Mouse (Mus musculus) megakaryocyte, embryonic 14.5 days (primary cell): ENCODE results near the gene Plod3. TPM values are rescaled to one million over a fixed set of nuclear protein-coding genes. Genes with fewer than 3 reads are reported as not detected.
A peak's percentile ranks its signal among the peaks of the same experiment; 100 is the strongest.

Source experiments
- H3K27me3 ChIP-seq: replicated peaks from 2 replicates; pipeline ENCODE3; 2012; ENCODE audit warnings: inconsistent platforms
- H3K36me3 ChIP-seq: replicated peaks from 2 replicates; pipeline ENCODE3; 2012; ENCODE audit warnings: low read length, inconsistent platforms, mixed read lengths
- H3K4me1 ChIP-seq: 2 replicates; pipeline ENCODE4 v1.6.1; 2012; ENCODE audit warnings: inconsistent platforms
- H3K4me3 ChIP-seq: replicated peaks from 2 replicates; pipeline ENCODE3; 2012; ENCODE audit warnings: moderate library complexity, mild to moderate bottlenecking, inconsistent platforms
- H3K9me3 ChIP-seq: 2 replicates; pipeline ENCODE4 v1.6.1; 2012; ENCODE audit warnings: inconsistent platforms
- FLI1 ChIP-seq: IDR thresholded peaks from 2 replicates; pipeline ENCODE4 v1.6.1; 2012; ENCODE audit warnings: low read length, inconsistent platforms, mixed read lengths
- GATA1 ChIP-seq: IDR thresholded peaks from 3 replicates; pipeline ENCODE4 v1.6.1; 2012; ENCODE audit warnings: mixed read lengths, low read length, inconsistent platforms, borderline replicate concordance
- polyA plus RNA-seq: library from polyadenylated mRNA; stranded (reverse); fragments of >175 nt; gene quantifications from 2 replicates; pipeline ENCODE4 v1.2.3, GENCODE M21; 2012; ENCODE audit warnings: low replicate concordance; ENCODE audit not compliant: insufficient read depth

Plod3 gene
- polyA plus RNA-seq, 1 experiment, result 34.6 TPM

DNA sequence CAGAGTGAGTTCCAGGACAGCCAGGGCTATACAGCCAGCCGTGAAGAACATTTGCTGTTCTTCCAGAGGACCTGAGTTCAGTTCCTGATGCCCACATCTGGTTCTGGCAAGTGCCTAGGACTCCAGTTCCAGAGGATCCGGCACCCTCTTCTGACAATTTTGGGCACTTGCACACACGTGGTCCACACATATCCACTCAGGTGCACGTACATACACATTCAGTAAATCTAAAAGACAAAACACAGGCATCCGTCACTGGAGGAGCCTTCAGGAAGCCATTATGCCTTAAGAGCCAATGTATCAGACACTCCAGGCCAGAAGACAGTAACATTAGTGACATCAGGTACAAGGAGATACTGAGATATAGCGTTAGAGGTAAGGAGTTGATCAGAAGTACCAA, 36.3 kb upstream of the Plod3 start:
- Histone ChIP-seq H3K4me1 (peaks cover 38% of the 10 kb centered on the region), H3K9me3 (peaks cover 9% of the 10 kb centered on the region), H3K4me3 (no peak overlapping the region), H3K36me3 (peaks cover 6% of the 10 kb centered on the region), H3K27me3 (no peaks in the 10 kb centered on the region)
- TF ChIP-seq GATA1 (no peak), FLI1 (no peak)

DNA sequence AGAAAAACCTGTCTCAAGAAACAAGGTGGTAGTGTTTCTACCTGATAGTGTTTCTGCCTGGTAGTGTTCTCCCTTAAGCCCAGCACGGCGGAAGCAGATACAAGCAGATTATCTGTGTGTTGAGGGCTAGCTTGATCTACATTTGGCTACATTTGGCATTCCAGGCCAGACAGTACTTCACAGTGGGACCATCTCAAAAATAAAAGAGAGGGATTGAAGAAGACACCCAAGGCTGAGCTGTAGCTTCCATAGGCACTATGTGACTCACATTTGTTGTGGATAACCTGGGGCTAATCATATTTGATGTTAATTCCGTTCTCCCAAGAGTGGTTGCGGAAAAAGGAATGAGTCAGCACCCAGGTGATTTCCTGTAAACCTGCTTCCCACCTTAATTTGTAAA, 34.7 kb upstream of the Plod3 start:
- H3K27me3 ChIP-seq, result no peaks in the 10 kb centered on the region
- H3K4me3 ChIP-seq, result no peak overlapping the region
- peaks cover 9% of the 10 kb centered on the region for H3K9me3 ChIP-seq
- TF ChIP-seq GATA1, result no peak
- TF ChIP-seq FLI1, result no peak
- H3K4me1 ChIP-seq, result peaks cover 48% of the 10 kb centered on the region
- H3K36me3 ChIP-seq, result peaks cover 18% of the 10 kb centered on the region

DNA sequence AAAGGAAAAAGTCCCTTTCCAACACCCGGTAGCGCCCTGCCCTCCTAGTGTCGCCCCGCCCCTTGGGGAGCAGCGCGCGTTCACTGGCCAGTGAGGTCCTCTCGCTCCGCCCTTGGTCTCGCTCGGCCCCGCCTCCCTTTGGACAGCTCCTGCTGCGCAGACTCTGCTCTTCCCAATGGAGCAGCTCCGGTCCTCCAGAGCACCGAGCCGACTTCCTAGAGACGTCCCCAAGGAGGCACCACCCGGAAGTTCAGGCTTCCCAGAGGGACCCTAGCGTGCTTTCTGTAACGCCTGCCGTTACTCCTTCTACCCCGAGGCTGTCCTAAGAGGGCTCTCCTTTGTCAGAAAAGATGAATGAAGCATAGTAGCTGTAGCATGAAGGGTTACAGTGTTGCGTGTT, 33.8 kb upstream of the Plod3 start, which contains the start of gene Fis1:
Fis1 (plus strand) TSS at position 261 of the 400 bp plus-strand sequence.
- H3K4me1 ChIP-seq, result peaks cover 48% of the 10 kb centered on the region
- H3K4me3 ChIP-seq, result peak within 1 kb of the TSS; percentile 93
- no peaks in the 10 kb centered on the region for H3K27me3 ChIP-seq
- TF ChIP-seq FLI1 (no peak), GATA1 (no peak)
- H3K36me3 ChIP-seq, result peaks cover 23% of the 10 kb centered on the region
- H3K9me3 ChIP-seq, result peaks cover 2% of the 10 kb centered on the region

DNA sequence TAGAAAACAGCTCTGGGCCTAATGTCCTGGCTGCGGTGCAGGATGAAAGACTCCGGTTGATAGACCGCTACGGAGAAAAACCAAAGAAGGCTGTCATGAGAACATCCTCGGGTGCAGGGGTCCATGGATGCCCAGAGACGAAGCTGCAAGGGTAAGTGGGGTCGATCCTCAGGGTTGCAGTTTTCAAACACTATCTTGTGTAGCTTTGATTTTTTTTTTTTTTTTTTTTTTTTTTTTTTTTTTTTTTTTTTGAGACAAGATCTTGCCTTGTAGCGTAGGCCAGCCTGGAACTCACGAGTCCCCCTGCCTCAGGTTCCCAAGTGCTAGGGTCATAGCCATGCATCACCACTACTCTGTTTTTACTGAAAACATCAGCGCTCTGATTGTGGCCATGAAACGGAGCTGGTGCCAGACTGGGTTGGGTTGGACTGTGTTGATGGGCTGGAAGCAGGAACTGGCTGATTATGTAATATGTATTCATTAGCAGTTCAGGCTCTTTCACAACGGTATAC, 33.3 kb upstream of the Plod3 start:
- no peaks in the 10 kb centered on the region for H3K9me3 ChIP-seq
- H3K27me3 ChIP-seq, result no peaks in the 10 kb centered on the region
- H3K4me3 ChIP-seq, result peak overlapping the region; percentile 93
- peaks cover 50% of the 10 kb centered on the region for H3K4me1 ChIP-seq
- TF ChIP-seq GATA1 (no peak), FLI1 (no peak)
- H3K36me3 ChIP-seq, result peaks cover 26% of the 10 kb centered on the region

DNA sequence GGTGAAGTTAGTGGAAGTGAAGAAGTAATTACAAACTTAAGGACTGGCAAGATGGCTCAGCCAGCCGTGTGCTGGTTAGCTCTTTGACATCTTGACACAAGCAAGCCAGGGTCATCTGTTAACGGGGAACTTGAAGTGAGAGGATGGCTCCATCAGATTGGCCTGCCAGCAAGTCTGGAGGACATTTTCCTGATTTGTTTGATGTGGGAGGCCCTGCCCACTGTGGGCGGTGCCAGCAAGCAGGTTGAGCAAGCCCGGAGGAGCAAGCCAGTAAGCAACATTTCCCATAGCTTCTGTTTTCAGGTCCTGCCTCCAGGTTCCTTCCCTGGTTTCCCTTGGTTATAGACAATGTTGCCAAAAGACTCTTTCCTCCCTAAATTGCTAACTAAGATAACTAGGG, 31.2 kb upstream of the Plod3 start:
- peaks cover 38% of the 10 kb centered on the region for H3K36me3 ChIP-seq
- H3K4me3 ChIP-seq, result no peak overlapping the region
- H3K9me3 ChIP-seq, result no peaks in the 10 kb centered on the region
- H3K4me1 ChIP-seq, result peaks cover 47% of the 10 kb centered on the region
- no peaks in the 10 kb centered on the region for H3K27me3 ChIP-seq
- TF ChIP-seq GATA1, result no peak
- TF ChIP-seq FLI1, result no peak

DNA sequence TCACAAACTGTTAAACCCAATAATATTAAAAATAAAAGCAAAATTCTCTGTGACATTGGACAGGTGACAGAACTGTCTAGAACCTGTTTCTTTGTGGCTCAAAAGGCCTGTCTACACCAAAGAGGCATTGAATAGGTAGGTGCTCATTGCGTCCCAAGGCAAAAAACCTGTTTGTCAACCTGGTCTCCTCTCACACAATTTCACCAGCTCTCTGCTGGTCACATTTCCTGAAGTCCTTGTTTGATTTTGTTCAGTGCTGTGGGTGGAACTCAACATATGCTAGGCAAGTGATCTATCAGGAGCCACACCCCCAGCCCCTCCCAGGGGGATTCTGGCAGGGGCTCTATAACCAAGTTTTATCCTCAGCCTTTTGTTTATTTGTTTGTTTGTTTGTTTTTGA, 29.6 kb upstream of the Plod3 start:
- peaks cover 52% of the 10 kb centered on the region for H3K4me1 ChIP-seq

DNA sequence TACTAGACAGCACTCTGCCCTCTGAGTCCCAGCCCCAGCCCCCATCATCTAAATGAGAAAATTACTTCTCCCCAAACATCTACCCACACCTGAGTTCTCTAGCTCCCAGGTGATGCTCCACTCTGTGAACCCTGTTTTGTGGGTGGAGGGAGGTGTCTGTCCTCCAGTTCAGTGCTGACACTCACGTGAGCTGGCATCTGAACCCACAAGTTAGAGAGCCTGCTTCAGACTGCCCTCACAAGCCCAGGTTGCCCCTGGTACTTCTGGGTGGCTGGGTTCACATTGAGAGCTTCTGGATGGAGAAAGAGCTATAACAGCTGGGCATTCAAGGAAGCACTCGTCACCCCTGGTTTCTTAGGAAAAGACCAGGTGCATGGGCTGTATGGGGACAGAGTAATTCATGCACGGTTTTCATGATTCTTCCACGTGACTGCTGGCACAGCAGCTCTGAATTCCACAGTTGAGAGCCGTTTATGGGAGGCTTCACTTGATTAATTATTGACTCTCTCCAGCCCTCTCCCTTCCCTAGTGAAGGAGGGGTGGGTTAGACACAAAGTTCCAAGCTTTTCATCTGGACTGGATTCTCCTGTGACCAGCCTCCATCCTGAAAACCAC, 27.7 kb upstream of the Plod3 start:
- H3K27me3 ChIP-seq, result no peaks in the 10 kb centered on the region
- no peak for TF ChIP-seq FLI1
- TF ChIP-seq GATA1, result no peak
- H3K36me3 ChIP-seq, result peaks cover 53% of the 10 kb centered on the region
- H3K4me3 ChIP-seq, result no peak overlapping the region
- no peaks in the 10 kb centered on the region for H3K9me3 ChIP-seq
- H3K4me1 ChIP-seq, result peaks cover 57% of the 10 kb centered on the region

More for the DNA sequence above, 29.6 kb upstream of the Plod3 start:
- H3K4me3 ChIP-seq, result no peak overlapping the region
- no peaks in the 10 kb centered on the region for H3K9me3 ChIP-seq
- TF ChIP-seq GATA1 (no peak), FLI1 (no peak)
- peaks cover 40% of the 10 kb centered on the region for H3K36me3 ChIP-seq
- H3K27me3 ChIP-seq, result no peaks in the 10 kb centered on the region

DNA sequence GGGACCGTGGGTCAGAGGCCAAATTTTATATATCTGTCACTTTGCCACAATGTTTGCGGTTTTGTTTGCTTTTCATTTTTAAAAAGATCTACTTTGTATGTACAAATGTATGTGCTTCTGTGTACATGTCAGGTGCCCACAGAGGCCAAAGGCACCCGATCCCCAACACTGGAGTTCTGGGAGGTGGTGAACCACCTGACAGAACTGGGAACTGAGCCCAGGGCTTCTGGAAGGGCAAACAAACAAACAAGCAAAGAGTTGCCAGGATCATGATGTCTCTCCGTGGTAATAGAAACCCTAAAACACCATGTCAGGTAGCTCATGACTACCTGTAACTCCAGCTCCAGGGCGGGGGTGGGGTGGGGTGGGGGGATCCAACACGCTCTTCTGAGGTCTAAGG, 26.8 kb upstream of the Plod3 start:
- H3K4me1 ChIP-seq, result peaks cover 57% of the 10 kb centered on the region
- peaks cover 61% of the 10 kb centered on the region for H3K36me3 ChIP-seq
- H3K4me3 ChIP-seq, result no peak overlapping the region
- H3K27me3 ChIP-seq, result no peaks in the 10 kb centered on the region
- H3K9me3 ChIP-seq, result no peaks in the 10 kb centered on the region
- TF ChIP-seq FLI1 (no peak), GATA1 (no peak)

DNA sequence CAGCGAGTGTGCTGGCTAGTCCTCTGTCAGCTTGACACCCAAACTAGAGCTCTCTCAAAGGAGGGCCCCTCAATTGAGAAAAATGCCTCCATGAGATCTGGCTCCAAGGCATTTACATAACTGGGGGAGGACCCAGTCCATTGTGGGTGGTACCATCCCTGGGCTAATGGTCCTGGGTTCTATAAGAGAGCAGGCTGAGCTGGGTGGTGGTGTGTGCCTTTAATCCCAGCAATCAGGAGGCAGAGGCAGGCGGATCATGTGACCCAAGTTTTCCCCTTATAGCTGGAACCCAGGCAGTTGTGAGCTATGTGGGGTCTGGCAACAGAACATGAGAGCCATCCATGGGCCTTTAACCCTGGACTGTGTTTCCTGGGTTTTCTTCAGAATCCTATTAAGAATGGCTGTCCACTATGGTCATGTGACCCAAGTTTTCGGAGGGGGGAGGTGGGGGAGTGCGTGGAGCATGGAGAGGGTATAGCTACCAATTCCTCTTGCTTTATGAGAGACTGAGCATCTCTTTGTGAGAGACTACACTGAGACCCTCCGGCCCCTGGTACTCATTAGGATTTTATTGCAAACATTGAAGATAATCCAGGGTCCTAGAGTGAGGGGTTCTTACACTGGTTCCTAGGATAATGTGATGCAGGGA, 25.4 kb upstream of the Plod3 start:
- H3K27me3 ChIP-seq, result no peaks in the 10 kb centered on the region
- TF ChIP-seq GATA1 (no peak), FLI1 (no peak)

DNA sequence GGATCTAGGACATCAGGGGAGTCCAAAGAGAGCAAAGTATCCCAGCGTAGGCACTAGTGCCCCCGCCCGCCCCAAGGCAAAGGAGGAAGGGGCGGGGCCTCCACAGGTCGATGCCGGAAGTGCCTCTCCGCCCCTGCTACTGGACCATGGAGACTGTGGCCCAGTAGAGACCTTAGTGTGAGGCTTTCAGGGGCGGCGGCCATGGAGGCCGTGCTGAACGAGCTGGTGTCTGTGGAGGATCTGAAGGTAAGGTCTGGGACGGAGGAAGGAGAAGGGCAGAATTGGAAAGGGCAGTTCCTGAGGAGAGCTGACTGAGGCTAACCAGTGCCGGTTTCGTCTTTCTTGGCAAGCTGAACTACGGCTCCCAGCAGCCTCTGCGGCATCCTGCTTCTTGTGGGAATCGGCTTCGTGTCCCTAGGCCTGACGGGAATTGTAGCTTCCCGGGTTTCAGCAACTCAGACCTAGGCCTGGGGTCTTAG, 24.8 kb upstream of the Plod3 start:
- H3K4me1 ChIP-seq, result peaks cover 62% of the 10 kb centered on the region

More for the DNA sequence above, 25.4 kb upstream of the Plod3 start:
- Histone ChIP-seq H3K4me1 (peaks cover 61% of the 10 kb centered on the region), H3K4me3 (peak overlapping the region; percentile 92), H3K36me3 (peaks cover 65% of the 10 kb centered on the region), H3K9me3 (no peaks in the 10 kb centered on the region)

More for the DNA sequence above, 24.8 kb upstream of the Plod3 start:
- Histone ChIP-seq H3K36me3 (peaks cover 65% of the 10 kb centered on the region), H3K27me3 (no peaks in the 10 kb centered on the region), H3K9me3 (no peaks in the 10 kb centered on the region), H3K4me3 (peak overlapping the region; percentile 92)
- TF ChIP-seq GATA1, result no peak
- TF ChIP-seq FLI1, result no peak
